Mouse (Mus musculus): ENCODE results near the gene Slc41a3. TPM values are rescaled to one million over a fixed set of nuclear protein-coding genes. Genes with fewer than 3 reads are reported as not detected.
A peak's percentile ranks its signal among the peaks of the same experiment; 100 is the strongest.
"Not testable (repeated sequence)": the region's sequence is repeated elsewhere in the genome, so short reads cannot be mapped to it uniquely, and the experiment has no call there.

Gene Slc41a3
- polyA plus RNA-seq, 1 experiment = not detected

DNA sequence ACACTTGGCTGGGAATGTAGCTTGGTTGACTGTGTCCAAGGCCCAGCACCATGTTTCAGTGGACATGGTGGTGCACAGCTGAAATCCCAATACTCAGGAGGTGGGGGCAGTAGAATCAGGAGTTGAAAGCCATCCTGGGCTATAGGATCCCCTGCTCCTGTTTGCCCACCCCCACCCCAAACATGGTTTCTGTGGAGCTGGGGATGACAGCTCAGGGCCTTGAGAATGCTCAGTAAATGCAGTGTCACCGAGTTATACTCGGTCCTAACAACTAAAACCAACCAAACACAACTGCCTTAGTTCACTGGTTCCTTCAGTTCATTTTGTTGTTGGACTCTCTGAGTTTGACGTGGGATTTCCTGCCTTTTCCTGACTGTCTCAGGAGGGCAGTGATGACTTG, 38.5 kb downstream of the Slc41a3 start:
- no peak overlapping the region for H3K4me3 ChIP-seq (ENCODE audit: insufficient read depth, low read depth, low read length)
- TF ChIP-seq POLR2A (IDR thresholded peaks at IDR 0.05; ENCODE audit: insufficient read depth, low read depth, low read length) = no peak
- no peak for TF ChIP-seq CTCF (IDR thresholded peaks at IDR 0.05; ENCODE audit: insufficient read depth, low read depth, low read length)
- H3K4me1 ChIP-seq (ENCODE audit: control insufficient read depth, insufficient read depth, low read length) = no peaks in the 10 kb centered on the region
- H3K27ac ChIP-seq (ENCODE audit: insufficient read depth, low read depth, low read length) = no peak overlapping the region
- 91% methylated on average over 3 of the region's 3 CpGs for WGBS

DNA sequence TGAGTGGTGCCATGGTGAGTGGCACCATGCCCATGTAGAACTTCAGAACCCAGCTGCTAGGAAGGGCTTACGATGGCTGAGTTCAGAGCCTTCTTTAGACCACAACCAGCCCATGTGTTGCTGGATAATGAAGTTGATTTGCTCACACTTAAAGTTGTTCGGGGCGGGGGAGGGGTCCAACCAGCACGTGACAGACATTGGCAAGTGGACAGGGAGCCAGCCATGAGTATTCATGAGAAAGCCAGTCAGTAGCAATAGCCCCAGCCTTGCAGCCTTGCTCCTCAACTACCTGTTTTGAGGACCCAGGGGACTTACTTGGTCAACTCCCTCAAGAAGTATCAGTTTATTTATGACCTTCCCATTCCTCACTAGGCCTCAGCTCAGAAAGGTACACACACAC, 40.4 kb downstream of the Slc41a3 start:
- H3K4me3 ChIP-seq (ENCODE audit: insufficient read depth, low read depth, low read length) = no peak overlapping the region
- no peak for TF ChIP-seq POLR2A (IDR thresholded peaks at IDR 0.05; ENCODE audit: insufficient read depth, low read depth, low read length)
- no peak for TF ChIP-seq CTCF (IDR thresholded peaks at IDR 0.05; ENCODE audit: insufficient read depth, low read depth, low read length)
- H3K4me1 ChIP-seq (ENCODE audit: control insufficient read depth, insufficient read depth, low read length) = no peaks in the 10 kb centered on the region
- 38% methylated on average over 4 of the region's 4 CpGs for WGBS
- no peak overlapping the region for H3K27ac ChIP-seq (ENCODE audit: insufficient read depth, low read depth, low read length)

DNA sequence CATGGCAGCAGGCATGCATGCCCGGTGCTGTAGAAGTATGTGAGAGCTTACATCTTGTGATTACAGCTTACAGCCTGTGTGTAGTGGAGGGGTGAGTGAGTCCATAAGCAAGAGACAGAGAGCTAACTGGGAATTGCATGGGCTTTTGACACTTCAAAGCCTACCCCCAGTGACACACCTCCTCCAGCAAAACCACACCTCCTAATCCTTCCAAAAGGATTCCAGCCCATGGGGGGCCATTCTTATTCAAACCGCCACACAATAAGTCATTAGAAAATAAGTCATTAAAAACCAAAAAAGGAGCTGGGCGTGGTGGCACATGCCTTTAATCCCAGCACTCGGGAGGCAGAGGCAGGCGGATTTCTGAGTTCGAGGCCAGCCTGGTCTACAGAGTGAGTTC, 43.9 kb downstream of the Slc41a3 start:
- Histone ChIP-seq H3K4me1 (ENCODE audit: control insufficient read depth, insufficient read depth, low read length) (no peaks in the 10 kb centered on the region), H3K27ac (ENCODE audit: insufficient read depth, low read depth, low read length) (no peak overlapping the region), H3K4me3 (ENCODE audit: insufficient read depth, low read depth, low read length) (no peak overlapping the region)
- WGBS = 92% methylated on average over 6 of the region's 6 CpGs
- TF ChIP-seq POLR2A (IDR thresholded peaks at IDR 0.05; ENCODE audit: insufficient read depth, low read depth, low read length) (no peak), CTCF (IDR thresholded peaks at IDR 0.05; ENCODE audit: insufficient read depth, low read depth, low read length) (no peak)

DNA sequence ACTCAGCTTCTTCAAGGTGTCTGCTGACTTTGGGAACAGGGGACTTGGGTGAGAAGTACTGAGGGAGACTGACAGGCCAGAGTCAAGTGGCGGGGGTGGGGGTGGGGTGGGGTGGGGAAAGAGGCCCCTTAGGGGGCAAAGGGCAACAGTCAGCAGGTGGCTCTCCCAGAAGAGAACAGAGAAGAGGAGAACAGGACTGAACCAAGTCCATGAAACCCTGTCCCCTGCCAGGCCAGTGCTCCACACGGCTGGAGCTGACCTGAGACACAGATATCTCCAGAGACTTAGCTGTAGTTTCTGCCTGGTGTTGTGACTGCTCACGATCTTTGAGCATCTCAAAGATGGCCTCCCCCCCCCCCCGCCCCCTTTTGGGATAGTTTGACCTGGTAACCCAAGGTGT, 44.8 kb downstream of the Slc41a3 start:
- 82% methylated on average over 4 of the region's 4 CpGs for WGBS
- no peak overlapping the region for H3K4me3 ChIP-seq (ENCODE audit: insufficient read depth, low read depth, low read length)
- H3K27ac ChIP-seq (ENCODE audit: insufficient read depth, low read depth, low read length) = no peak overlapping the region
- TF ChIP-seq POLR2A (IDR thresholded peaks at IDR 0.05; ENCODE audit: insufficient read depth, low read depth, low read length) = no peak
- TF ChIP-seq CTCF (IDR thresholded peaks at IDR 0.05; ENCODE audit: insufficient read depth, low read depth, low read length) = no peak
- H3K4me1 ChIP-seq (ENCODE audit: control insufficient read depth, insufficient read depth, low read length) = no peaks in the 10 kb centered on the region

DNA sequence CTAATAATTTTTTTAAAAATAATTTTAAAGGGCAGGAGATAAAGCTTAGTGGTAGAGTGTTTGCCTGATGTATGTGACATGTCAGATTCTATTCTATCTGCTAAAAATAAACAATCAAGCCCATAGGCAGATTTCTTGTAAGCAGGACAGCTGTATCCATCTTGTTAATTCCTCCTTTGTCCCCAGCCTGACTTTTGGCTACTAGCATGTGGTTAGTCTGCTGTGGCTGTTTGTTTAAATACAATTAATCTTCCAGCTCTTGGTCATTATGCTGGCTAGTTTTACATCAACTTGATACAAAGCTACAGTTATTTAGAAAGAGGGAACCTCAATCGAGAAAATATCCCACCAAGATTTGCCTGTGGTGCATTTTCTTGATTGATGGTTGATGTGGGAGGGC, 46.1 kb downstream of the Slc41a3 start:
- Histone ChIP-seq H3K4me1 (ENCODE audit: control insufficient read depth, insufficient read depth, low read length) (no peaks in the 10 kb centered on the region), H3K27ac (ENCODE audit: insufficient read depth, low read depth, low read length) (no peak overlapping the region), H3K4me3 (ENCODE audit: insufficient read depth, low read depth, low read length) (no peak overlapping the region)
- TF ChIP-seq CTCF (IDR thresholded peaks at IDR 0.05; ENCODE audit: insufficient read depth, low read depth, low read length) (no peak), POLR2A (IDR thresholded peaks at IDR 0.05; ENCODE audit: insufficient read depth, low read depth, low read length) (no peak)
- 57% methylated on average over 1 of the region's 1 CpGs for WGBS

DNA sequence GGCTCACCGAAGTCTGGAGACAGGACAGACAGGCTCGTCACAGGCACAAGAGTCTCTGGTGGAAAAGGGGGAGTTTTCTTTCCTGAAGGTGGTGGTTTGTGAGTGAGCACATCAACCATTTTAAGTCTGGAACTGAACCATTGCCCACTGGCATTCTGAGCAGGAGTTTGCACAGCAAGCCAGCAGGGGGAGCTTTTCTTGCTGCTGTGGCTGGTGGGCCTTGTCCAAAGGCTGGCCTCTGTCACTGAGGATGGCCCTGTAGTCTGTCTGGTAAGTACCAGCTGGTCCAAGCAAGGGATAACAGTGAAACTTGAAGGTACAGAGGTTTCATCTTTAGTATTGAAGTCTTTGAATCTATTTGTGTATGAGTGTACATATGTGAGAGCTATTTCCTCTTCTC, 49.2 kb downstream of the Slc41a3 start:
- Histone ChIP-seq H3K27ac (ENCODE audit: insufficient read depth, low read depth, low read length) (no peak overlapping the region), H3K4me3 (ENCODE audit: insufficient read depth, low read depth, low read length) (no peak overlapping the region), H3K4me1 (ENCODE audit: control insufficient read depth, insufficient read depth, low read length) (no peaks in the 10 kb centered on the region)
- 55% methylated on average over 2 of the region's 2 CpGs for WGBS
- TF ChIP-seq CTCF (IDR thresholded peaks at IDR 0.05; ENCODE audit: insufficient read depth, low read depth, low read length) (peak; percentile 51), POLR2A (IDR thresholded peaks at IDR 0.05; ENCODE audit: insufficient read depth, low read depth, low read length) (no peak)

DNA sequence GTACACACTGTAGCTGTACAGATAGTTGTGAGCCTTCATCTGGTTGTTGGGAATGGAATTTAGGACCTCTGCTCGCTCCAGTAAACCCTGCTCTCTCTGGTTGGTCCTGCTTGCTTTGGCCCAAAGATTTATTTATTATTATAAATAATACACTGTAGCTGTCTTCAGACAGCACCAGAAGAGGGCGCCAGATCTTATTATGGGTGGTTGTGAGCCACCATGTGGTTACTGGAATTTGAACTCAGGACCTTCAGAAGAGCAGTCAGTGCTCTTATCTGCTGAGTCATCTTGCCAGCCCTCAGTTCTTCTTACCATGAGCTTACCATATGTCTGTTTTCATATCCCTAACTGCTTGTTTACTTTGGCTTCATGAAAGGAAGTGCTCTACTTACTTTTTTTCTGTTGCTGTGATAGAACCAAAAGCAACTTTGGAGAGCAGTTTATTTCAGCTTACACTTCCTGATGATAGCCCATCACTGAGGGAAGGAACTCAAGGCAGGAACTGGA, 51.9 kb downstream of the Slc41a3 start:
- 83% methylated on average over 2 of the region's 2 CpGs for WGBS

DNA sequence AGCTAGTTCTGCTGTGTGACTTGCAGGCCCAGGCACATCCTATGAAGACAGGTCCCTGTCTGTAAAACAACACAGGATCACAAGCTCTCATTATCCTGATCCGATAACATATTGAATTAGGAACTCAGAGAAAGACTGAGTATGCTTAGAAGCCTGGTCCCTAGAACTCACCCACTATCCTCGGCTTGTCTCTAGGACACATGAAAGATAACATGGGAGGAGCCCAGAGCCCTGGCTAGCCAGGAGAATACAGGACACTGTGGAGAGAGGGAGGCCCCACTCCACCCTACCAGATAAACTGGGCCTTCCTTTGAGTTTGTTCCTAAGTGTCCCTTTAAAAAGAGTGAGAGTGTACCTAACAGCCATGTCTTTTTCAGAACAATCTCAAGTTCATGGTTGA, 55.4 kb downstream of the Slc41a3 start:
- 85% methylated on average over 2 of the region's 2 CpGs for WGBS
- Histone ChIP-seq H3K4me3 (ENCODE audit: insufficient read depth, low read depth, low read length) (no peak overlapping the region), H3K4me1 (ENCODE audit: control insufficient read depth, insufficient read depth, low read length) (no peaks in the 10 kb centered on the region), H3K27ac (ENCODE audit: insufficient read depth, low read depth, low read length) (no peak overlapping the region)
- no peak for TF ChIP-seq CTCF (IDR thresholded peaks at IDR 0.05; ENCODE audit: insufficient read depth, low read depth, low read length)
- no peak for TF ChIP-seq POLR2A (IDR thresholded peaks at IDR 0.05; ENCODE audit: insufficient read depth, low read depth, low read length)

More for the DNA sequence above, 51.9 kb downstream of the Slc41a3 start:
- not testable (repeated sequence) for H3K27ac ChIP-seq (ENCODE audit: insufficient read depth, low read depth, low read length); H3K4me3 ChIP-seq (ENCODE audit: insufficient read depth, low read depth, low read length); H3K4me1 ChIP-seq (ENCODE audit: control insufficient read depth, insufficient read depth, low read length)

DNA sequence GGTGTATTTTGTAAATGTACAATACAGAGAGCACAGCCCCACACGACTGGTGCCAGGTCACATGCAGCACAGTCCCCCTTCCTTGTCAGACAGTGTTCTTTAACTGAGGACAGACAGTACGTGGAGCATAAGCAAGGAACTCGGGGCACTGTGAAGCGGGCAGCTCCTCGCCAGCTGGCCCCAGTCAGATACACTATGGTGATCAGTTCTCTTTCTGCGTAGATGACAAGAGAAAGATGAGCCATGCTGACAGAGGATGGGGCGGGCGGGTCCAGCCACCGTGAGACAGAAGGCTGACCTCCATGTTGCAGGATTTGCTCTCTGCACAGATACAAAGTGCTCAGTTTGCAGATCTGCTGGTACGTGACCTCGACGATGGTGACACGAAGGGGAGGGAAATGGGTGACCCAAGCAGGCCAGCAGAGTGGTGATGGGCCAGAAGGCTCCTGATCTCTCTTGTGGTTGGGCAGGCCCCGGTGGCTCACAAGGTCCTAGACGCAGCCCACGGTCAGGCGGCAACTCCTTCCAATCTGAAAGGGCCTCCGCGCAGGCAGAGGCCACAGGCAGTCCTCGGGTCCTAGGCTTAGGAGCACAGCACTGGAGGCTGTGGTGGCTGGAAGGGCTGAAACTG, 56.0 kb downstream of the Slc41a3 start:
- Histone ChIP-seq H3K4me3 (ENCODE audit: insufficient read depth, low read depth, low read length) (no peak overlapping the region), H3K4me1 (ENCODE audit: control insufficient read depth, insufficient read depth, low read length) (no peaks in the 10 kb centered on the region), H3K27ac (ENCODE audit: insufficient read depth, low read depth, low read length) (no peak overlapping the region)
- TF ChIP-seq CTCF (IDR thresholded peaks at IDR 0.05; ENCODE audit: insufficient read depth, low read depth, low read length) (no peak), POLR2A (IDR thresholded peaks at IDR 0.05; ENCODE audit: insufficient read depth, low read depth, low read length) (no peak)
- WGBS = 86% methylated on average over 20 of the region's 20 CpGs

DNA sequence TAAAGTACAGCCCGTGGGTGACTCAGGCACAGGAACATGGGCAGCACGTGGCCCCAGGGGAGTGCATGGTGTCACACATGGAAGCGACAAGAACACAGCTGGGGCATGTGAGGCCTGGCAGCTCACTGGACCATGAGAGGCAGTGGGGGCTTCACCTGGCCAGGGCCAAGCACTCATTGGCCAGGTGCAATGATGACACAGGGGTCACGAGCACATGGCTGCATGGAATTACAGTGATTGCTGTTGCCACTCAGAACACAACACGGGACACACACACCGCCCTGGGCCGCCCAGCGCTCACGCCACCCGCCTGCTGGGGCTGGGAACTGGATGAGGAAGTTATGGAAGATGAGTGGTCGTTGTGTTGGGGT, 56.5 kb downstream of the Slc41a3 start:
- Histone ChIP-seq H3K27ac (ENCODE audit: insufficient read depth, low read depth, low read length) (no peak overlapping the region), H3K4me3 (ENCODE audit: insufficient read depth, low read depth, low read length) (no peak overlapping the region), H3K4me1 (ENCODE audit: control insufficient read depth, insufficient read depth, low read length) (no peaks in the 10 kb centered on the region)
- TF ChIP-seq CTCF (IDR thresholded peaks at IDR 0.05; ENCODE audit: insufficient read depth, low read depth, low read length) (no peak), POLR2A (IDR thresholded peaks at IDR 0.05; ENCODE audit: insufficient read depth, low read depth, low read length) (no peak)
- 92% methylated on average over 11 of the region's 11 CpGs for WGBS

Measured in olfactory bulb, adult 2 months (tissue).